Mouse (Mus musculus): ENCODE results near the gene Hoxa6. TPM values are rescaled to one million over a fixed set of nuclear protein-coding genes. Genes with fewer than 3 reads are reported as not detected.

Gene Hoxa6
- total RNA-seq, 2 experiments from 2014 or later = 0.41 TPM; not detected in 1

DNA sequence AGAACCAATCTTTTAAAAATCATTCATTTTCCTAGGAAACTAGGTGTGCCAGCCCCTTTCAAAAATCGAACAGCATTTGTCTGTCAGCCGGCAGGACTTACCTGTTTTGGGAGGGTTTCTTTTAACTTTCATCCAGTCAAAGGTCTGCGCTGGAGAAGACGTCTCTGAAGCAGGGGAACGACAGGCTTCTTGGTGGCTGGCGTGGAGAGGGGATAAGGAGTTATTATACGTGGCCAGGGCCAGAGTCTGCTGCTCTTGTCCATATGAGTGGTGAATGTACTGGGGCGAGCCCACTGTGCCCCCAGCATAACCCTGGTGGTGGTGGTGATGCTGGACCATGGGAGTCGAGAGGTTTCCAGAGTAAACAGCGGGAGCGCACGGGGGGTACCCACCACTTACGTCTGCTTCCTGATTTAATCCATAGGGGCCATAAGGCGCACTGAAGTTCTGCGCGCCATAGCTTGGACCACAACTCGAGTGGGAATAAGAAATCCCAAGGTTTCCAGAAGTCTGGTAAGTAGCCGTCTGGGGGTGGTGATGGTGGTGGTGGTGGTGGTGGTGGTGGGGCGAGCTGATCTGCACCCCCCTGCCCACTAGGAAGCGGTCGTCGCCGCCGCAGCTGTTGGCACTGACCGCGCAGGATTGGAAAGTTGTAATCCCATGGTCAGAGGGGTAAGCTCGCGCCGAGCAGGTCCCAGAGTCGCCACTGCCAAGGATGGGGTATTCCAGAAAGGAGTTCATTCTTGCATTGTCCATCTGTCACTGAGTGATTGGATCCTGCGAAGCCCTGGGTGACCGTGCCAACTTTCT lies 50.9 kb downstream of the Hoxa6 start:
- ATAC-seq (replicated peaks; ENCODE audit: poor library complexity, severe bottlenecking) = no peak

DNA sequence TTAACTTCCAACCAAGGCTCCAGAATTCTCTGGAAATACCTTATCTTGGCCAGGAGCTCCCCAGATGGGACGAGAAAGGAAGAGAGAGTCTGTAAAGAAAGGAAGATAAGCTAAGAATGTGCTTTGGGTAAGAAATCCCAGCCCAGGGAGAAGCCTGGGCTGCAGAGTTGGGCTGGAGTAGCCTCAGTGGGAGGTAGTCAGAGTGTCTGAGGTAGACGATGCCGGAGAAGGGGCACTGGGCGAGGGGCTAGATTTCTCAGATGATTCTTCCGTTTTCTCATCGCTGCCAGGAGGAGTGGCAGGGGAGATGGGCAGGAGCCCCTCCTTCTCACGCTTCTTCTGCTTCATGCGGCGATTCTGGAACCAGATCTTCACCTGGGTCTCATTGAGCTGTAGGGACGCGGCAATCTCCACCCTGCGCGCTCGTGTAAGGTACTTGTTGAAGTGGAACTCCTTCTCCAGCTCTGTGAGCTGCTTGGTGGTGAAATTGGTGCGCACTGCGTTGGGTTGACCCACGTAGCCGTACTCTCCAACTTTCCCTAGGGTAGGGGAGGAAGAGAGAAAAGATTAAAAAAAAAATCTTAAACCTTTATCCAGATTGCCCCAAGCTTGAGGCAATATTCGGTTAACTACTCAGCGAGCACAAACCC lies 51.8 kb downstream of the Hoxa6 start:
- no peak for ATAC-seq (replicated peaks; ENCODE audit: poor library complexity, severe bottlenecking)

Other genes with a start within 250 kb of the Hoxa6 start
- gene Skap2, start 196.2 kb downstream of the Hoxa6 start, total RNA-seq (2014; fragmentation: Nextera tagmentation) = 83.9 and 91.6 TPM in 2 replicates
- 163 and 204 TPM in 2 replicates for gene Skap2, start 196.2 kb downstream of the Hoxa6 start, total RNA-seq (2017)
- 0.43 TPM in 1 of 2 replicates, not detected in the other for gene Hoxa1, start 50.4 kb downstream of the Hoxa6 start, total RNA-seq (2014; fragmentation: Nextera tagmentation)
- gene Hoxa1, start 50.4 kb downstream of the Hoxa6 start, total RNA-seq (2017) = 0.46 TPM in 1 of 2 replicates, not detected in the other
- 0.53 TPM in 1 of 2 replicates, not detected in the other for gene Hoxa2, start 43.9 kb downstream of the Hoxa6 start, total RNA-seq (2014; fragmentation: Nextera tagmentation)
- not detected in 2 replicates for gene Hoxa2, start 43.9 kb downstream of the Hoxa6 start, total RNA-seq (2017)
- gene 5730596B20Rik, start 31.2 kb downstream of the Hoxa6 start, total RNA-seq (2014; fragmentation: Nextera tagmentation) = not detected in 2 replicates
- gene 5730596B20Rik, start 31.2 kb downstream of the Hoxa6 start, total RNA-seq (2017) = not detected in 2 replicates
- 0.15 and 1.5 TPM in 2 replicates for gene Hoxa4, start 17.0 kb downstream of the Hoxa6 start, total RNA-seq (2014; fragmentation: Nextera tagmentation)
- 0.17 and 0.41 TPM in 2 replicates for gene Hoxa4, start 17.0 kb downstream of the Hoxa6 start, total RNA-seq (2017)
- 2.3 and 2.8 TPM in 2 replicates for gene Hoxa5, start 4.1 kb downstream of the Hoxa6 start, total RNA-seq (2014; fragmentation: Nextera tagmentation)
- 0.36 and 0.43 TPM in 2 replicates for gene Hoxa5, start 4.1 kb downstream of the Hoxa6 start, total RNA-seq (2017)
- gene Hoxa3, start 4.6 kb upstream of the Hoxa6 start, total RNA-seq (2014; fragmentation: Nextera tagmentation) = 1.7 and 3.1 TPM in 2 replicates
- 0.34 TPM in 1 of 2 replicates, not detected in the other for gene Hoxa3, start 4.6 kb upstream of the Hoxa6 start, total RNA-seq (2017)
- not detected in 2 replicates for gene Gm28308, start 4.6 kb upstream of the Hoxa6 start, total RNA-seq (2014; fragmentation: Nextera tagmentation)
- not detected in 2 replicates for gene Gm28308, start 4.6 kb upstream of the Hoxa6 start, total RNA-seq (2017)
- 18.3 and 20.5 TPM in 2 replicates for gene Hoxa7, start 13.1 kb upstream of the Hoxa6 start, total RNA-seq (2014; fragmentation: Nextera tagmentation)
- gene Hoxa7, start 13.1 kb upstream of the Hoxa6 start, total RNA-seq (2017) = 6.4 and 10.8 TPM in 2 replicates
- 8.9 and 14.7 TPM in 2 replicates for gene Hoxa9, start 22.4 kb upstream of the Hoxa6 start, total RNA-seq (2014; fragmentation: Nextera tagmentation)
- gene Hoxa9, start 22.4 kb upstream of the Hoxa6 start, total RNA-seq (2017) = 16.8 and 24.4 TPM in 2 replicates
- gene Hoxa10, start 32.1 kb upstream of the Hoxa6 start, total RNA-seq (2014; fragmentation: Nextera tagmentation) = 0.47 TPM in 1 of 2 replicates, not detected in the other
- gene Hoxa10, start 32.1 kb upstream of the Hoxa6 start, total RNA-seq (2017) = 0.57 TPM in 1 of 2 replicates, not detected in the other
- gene Hoxa11, start 37.1 kb upstream of the Hoxa6 start, total RNA-seq (2014; fragmentation: Nextera tagmentation) = not detected in 2 replicates
- gene Hoxa11, start 37.1 kb upstream of the Hoxa6 start, total RNA-seq (2017) = not detected in 2 replicates
- gene Hoxa13, start 52.2 kb upstream of the Hoxa6 start, total RNA-seq (2014; fragmentation: Nextera tagmentation) = not detected in 2 replicates
- not detected in 2 replicates for gene Hoxa13, start 52.2 kb upstream of the Hoxa6 start, total RNA-seq (2017)
- not detected in 2 replicates for gene Evx1, start 104.8 kb upstream of the Hoxa6 start, total RNA-seq (2014; fragmentation: Nextera tagmentation)
- gene Evx1, start 104.8 kb upstream of the Hoxa6 start, total RNA-seq (2017) = not detected in 2 replicates